ENCODE assay signal across 18 mouse cellular contexts in the genomic region with DNA sequence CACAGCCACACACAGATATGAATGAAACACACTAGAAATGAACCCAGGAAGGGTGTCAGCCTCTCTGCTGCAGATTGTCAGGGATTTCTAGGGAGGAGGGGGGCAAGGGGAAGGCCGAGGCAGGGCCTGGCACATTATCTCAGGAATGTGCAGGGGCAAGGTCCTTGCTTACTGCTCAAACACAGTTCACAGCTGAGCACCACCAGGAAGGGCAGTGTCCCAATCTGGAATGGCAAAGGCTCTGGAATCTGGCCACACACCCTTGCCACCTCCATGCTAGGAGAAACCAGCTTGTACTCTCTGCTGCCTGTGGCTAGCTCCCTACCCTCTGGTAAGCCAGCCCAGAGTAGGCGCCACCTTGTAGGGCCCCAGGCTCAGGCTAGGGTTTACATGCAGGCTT. TPM values are rescaled to one million over a fixed set of nuclear protein-coding genes. Genes with fewer than 3 reads are reported as not detected.
DNase-seq lines count a peak whose midpoint lies in the region; ATAC-seq and TF ChIP-seq lines count a peak whose summit lies in the region.
"Had no signal": no experiment of that assay in that cellular context is flagged by ENCODE, and none has a peak within 500 bp of the region (broad histone marks: within the 10 kb centered on the region; RNA-seq: fewer than 3 reads in every experiment).

No protein-coding gene starts in this region.

- TF ChIP-seq CTCF in intestine, postnatal 0 days (IDR thresholded peaks at IDR 0.05; ENCODE audit: low read depth) = 0 out of 2 replicates have a peak, but pooled peaks have one; percentile 2
- no peak for TF ChIP-seq CTCF in small intestine, adult 2 months (IDR thresholded peaks at IDR 0.05; ENCODE audit: extremely low read depth, insufficient read length, insufficient replicate concordance, low read depth, low read length)

- no peaks in the 10 kb centered on the region; the same call in 1 of the 2 replicates for H3K36me3 ChIP-seq in intestine, postnatal 0 days (ENCODE audit: control insufficient read depth, insufficient read depth)
- H3K36me3 ChIP-seq in liver, embryonic 16.5 days (ENCODE audit: control insufficient read depth, insufficient read depth) = no peaks in the 10 kb centered on the region
- no peaks in the 10 kb centered on the region for H3K36me3 ChIP-seq in small intestine, adult 2 months (ENCODE audit: control insufficient read depth, insufficient read depth, low read length)
- H3K36me3 ChIP-seq: heart, embryonic 13.5 days; limb, embryonic 10.5 days had no signal

- 26% methylated on average over 2 of the region's 2 CpGs for WGBS in intestine, postnatal 0 days
- 35% methylated on average over 2 of the region's 2 CpGs for WGBS in liver, embryonic 16.5 days (ENCODE audit: insufficient replicate concordance)
- WGBS in small intestine, adult 2 months = 24% methylated on average over 2 of the region's 2 CpGs

- peak; percentile 81 for ATAC-seq in intestine, postnatal 0 days
- peak; percentile 67; the same call in 1 of the 2 replicates for ATAC-seq in liver, embryonic 16.5 days (ENCODE audit: low read depth)
- ATAC-seq: forebrain, embryonic 14.5 days had no signal

- DNase-seq in kidney, adult 11 months = peak; percentile 81
- no peak for DNase-seq in kidney, postnatal 4 days
- DNase-seq in right cerebral cortex, postnatal 25 days = no peak
- DNase-seq in left cerebral cortex, postnatal 4 days = no peak
- DNase-seq in ovary, postnatal 10 days (ENCODE audit: low spot score) = no peak
- DNase-seq: adrenal gland, postnatal 10 days; cerebellum, postnatal 36 days; gastrocnemius, postnatal 36 days; thymus, adult 2 months had no signal

- H3K4me2 ChIP-seq in intestine, postnatal 0 days (replicated peaks; ENCODE audit: low read depth) = peak overlapping the region; percentile 49
- no peak overlapping the region for H3K4me2 ChIP-seq in liver, embryonic 16.5 days (ENCODE audit: low read depth, low read length)
- H3K4me2 ChIP-seq: heart, embryonic 13.5 days; hindbrain, embryonic 13.5 days had no signal

- H3K27me3 ChIP-seq in intestine, postnatal 0 days (replicated peaks; ENCODE audit: control insufficient read depth, insufficient read depth, low read length) = no peaks in the 10 kb centered on the region
- no peaks in the 10 kb centered on the region for H3K27me3 ChIP-seq in liver, embryonic 16.5 days (ENCODE audit: control insufficient read depth, insufficient read depth, low read depth, low read length)
- H3K27me3 ChIP-seq in small intestine, adult 2 months (ENCODE audit: control insufficient read depth, insufficient read depth, low read length) = no peaks in the 10 kb centered on the region
- H3K27me3 ChIP-seq: heart, embryonic 13.5 days; hindbrain, embryonic 13.5 days; megakaryocyte, embryonic 14.5 days had no signal

- intact Hi-C loops in left cerebral cortex, postnatal 4 days (cut with DNase I) = no loop called here

- H3K9ac ChIP-seq in intestine, postnatal 0 days (ENCODE audit: low read depth, low read length) = 0 out of 2 replicates have a peak overlapping the region, but pooled peaks have one; percentile 34
- H3K9ac ChIP-seq in liver, embryonic 16.5 days (ENCODE audit: low read depth, low read length) = no peak overlapping the region
- H3K9ac ChIP-seq: heart, embryonic 13.5 days; hindbrain, embryonic 13.5 days had no signal

- H3K27ac ChIP-seq in intestine, postnatal 0 days (ENCODE audit: low read depth, low read length) = peak overlapping the region; percentile 98
- 0 out of 2 replicates have a peak overlapping the region, but pooled peaks have one; percentile 14 for H3K27ac ChIP-seq in liver, embryonic 16.5 days (ENCODE audit: low read length)
- H3K27ac ChIP-seq in small intestine, adult 2 months (ENCODE audit: insufficient read depth, low read depth, low read length) = peak overlapping the region; percentile 97
- H3K27ac ChIP-seq: heart, embryonic 13.5 days; hindbrain, embryonic 13.5 days; limb, embryonic 10.5 days had no signal

- H3K4me1 ChIP-seq in intestine, postnatal 0 days (replicated peaks; ENCODE audit: control insufficient read depth, insufficient read depth, low read length) = peaks cover 7% of the 10 kb centered on the region; the same call in 1 of the 2 replicates
- H3K4me1 ChIP-seq in liver, embryonic 16.5 days (ENCODE audit: control insufficient read depth, low read depth, low read length) = no peaks in the 10 kb centered on the region; the same call in none of the 2 replicates
- H3K4me1 ChIP-seq in small intestine, adult 2 months (ENCODE audit: control insufficient read depth, insufficient read depth, insufficient read length, low read length) = peaks cover 32% of the 10 kb centered on the region
- H3K4me1 ChIP-seq: limb, embryonic 10.5 days; megakaryocyte, embryonic 14.5 days had no signal

- TF ChIP-seq POLR2A in small intestine, adult 2 months (IDR thresholded peaks at IDR 0.05; ENCODE audit: low read depth, low read length) = no peak

- H3K9me3 ChIP-seq in intestine, postnatal 0 days (ENCODE audit: control insufficient read depth) = no peaks in the 10 kb centered on the region
- no peaks in the 10 kb centered on the region for H3K9me3 ChIP-seq in liver, embryonic 16.5 days (replicated peaks; ENCODE audit: control insufficient read depth, low read length)
- H3K9me3 ChIP-seq: heart, embryonic 13.5 days; hindbrain, embryonic 13.5 days; limb, embryonic 10.5 days had no signal

- H3K4me3 ChIP-seq in intestine, postnatal 0 days (ENCODE audit: low read depth, low read length) = no peak overlapping the region
- no peak overlapping the region for H3K4me3 ChIP-seq in liver, embryonic 16.5 days (ENCODE audit: low read depth, low read length)
- H3K4me3 ChIP-seq in small intestine, adult 2 months (ENCODE audit: low read depth, low read length) = peak overlapping the region; percentile 13; the same call in 1 of the 2 replicates
- H3K4me3 ChIP-seq: heart, embryonic 13.5 days; hindbrain, embryonic 13.5 days; limb, embryonic 10.5 days; megakaryocyte, embryonic 14.5 days; myocyte had no signal

RNA-seq across cellular contexts. Expression of gene Wwc1, which starts 16.8 kb away (rescaled TPM):
- polyA plus RNA-seq in intestine, postnatal 0 days (2015; fragmentation: Nextera tagmentation; extraction: Ambion mirVana) = 16.1 and 18.8 TPM in 2 replicates
- 0.98 and 1.1 TPM in 2 replicates for polyA plus RNA-seq in liver, embryonic 16.5 days (2015; fragmentation: Nextera tagmentation; extraction: Ambion mirVana)
- polyA plus RNA-seq in small intestine, adult 2 months (2012; rRNA removed) = 18.0 and 55.9 TPM in 2 replicates
- total RNA-seq in left cerebral cortex, postnatal 4 days (2021) = 100 to 1,000 TPM; 106 to 129 TPM

Comparison
In these comparisons a context has a peak if more than half of its experiments do, and no peak if none do; other contexts are left out.
1. H3K27ac ChIP-seq: peak in every context shown above with its lines; median percentile 98 in intestine, postnatal 0 days; 97 in small intestine, adult 2 months; 14 in liver, embryonic 16.5 days.